Mouse (Mus musculus): Measurements from ENCODE around the gene Mlana. TPM values are rescaled to one million over a fixed set of nuclear protein-coding genes. Genes with fewer than 3 reads are reported as not detected.

Mlana gene
- 1 to 10 TPM in 1 of 2 experiments, under 1 TPM in 1; 1.00 to 1.4 TPM for total RNA-seq (2021)
- long read RNA-seq, experiment 1: 0 reads
- long read RNA-seq, experiment 2, partial matches to known transcripts: 0 of 1 reads
- long read RNA-seq, experiment 2, other reads (novel, unspliced or antisense): 0 of 1 reads

DNA sequence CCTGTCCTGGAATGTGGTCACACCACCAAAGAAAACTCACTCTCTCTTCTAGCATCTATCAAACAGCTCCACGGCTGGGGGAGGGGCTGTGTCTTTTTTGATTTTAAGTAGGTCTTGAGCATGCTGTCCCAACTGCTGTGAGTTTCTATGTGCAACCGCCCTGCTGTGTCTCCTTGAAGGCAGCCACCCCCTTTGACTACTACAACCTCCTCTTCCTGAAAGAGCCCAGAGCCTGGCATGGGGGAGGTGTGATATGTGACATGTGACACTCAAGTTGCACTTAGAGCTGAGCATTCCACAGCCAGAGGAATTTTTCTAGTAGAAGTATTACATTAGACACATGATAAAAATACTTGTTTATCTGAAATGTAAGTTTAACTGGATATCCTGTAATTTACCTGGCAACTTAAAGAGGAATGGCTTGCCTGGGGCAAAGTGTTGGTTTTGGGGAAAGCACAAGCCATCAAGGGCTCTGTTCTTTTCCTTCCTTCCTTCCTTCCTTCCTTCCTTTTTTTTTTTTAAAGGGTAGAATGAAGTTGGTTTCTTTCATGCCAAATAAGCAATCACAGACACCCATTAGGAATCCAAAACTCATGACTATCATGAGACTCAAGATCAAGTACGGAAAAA lies at the start of gene Mlana:
Mlana (plus strand) TSS at position 580 of the 630 bp plus-strand sequence.
- intact Hi-C loops (cut with DNase I): no loop called here
- DNase-seq: no peak

DNA sequence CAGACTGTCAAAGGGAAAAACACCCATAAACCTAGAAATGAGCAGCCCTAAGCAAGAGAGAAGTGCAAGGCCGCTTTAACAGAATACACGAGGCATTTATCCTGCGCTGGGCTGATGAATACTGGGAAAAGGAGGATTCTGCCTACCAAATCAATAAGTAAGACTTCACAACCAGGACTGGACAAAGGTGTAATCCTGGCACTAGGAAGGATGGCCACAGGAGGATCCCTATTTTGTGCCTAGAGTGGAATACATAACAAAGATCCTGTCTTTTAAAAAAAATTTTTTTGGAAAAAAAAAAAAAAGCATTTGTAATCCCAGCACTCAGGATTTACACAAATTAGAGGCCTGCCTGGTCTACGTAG lies 49.1 kb upstream of the Mlana start:
- no peak for DNase-seq
- intact Hi-C loops (cut with DNase I): loop anchor here (5.0 kb wide), 1 partner anchor 164 kb away; the partner anchor contains the start of gene Ranbp6

DNA sequence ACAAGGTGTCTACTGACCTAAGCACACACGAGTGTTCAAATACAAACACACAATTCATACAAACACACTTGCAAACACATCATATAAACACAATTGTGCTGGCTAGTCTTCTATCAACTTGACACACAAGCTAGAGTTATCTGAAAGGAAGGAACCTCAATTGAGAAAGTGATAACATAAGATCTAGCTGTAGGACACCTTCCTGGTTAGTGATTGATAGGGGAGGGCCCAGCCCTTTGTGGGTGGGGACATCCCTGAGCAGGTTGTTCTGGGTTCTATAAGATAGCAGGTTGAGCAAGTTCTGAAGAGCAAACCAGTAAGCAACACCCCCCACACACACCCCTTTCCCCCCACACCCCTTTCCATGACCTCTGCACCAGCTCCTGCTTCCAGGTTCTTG lies 47.9 kb upstream of the Mlana start:
- DNase-seq: no peak
- intact Hi-C loops (cut with DNase I): loop anchor here (5.0 kb wide), 1 partner anchor 163 kb away; the partner anchor contains the start of gene Ranbp6

DNA sequence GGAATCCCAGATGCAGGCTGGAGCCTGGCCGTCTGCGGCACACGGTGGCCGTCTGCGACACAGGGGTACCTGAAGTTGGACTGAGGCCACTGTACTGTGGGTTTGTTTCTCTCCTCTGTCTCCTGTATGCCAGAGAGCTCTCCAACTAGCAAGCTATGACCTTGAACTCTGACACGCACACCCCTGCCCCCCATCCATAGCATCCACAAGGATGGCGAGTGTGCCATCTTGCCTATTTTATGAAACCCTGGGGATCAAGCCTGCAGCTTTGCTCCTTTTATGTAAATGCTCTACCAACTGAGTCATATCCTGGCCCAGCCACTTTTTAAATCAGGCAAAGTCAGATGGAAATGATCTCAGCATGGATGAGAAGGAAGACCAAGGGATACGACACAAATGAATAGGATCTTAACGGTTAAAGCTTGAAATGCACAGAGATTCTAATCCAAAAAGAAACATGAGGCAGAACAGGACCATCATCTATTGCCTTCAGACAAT lies 43.8 kb upstream of the Mlana start:
- no peak for DNase-seq
- intact Hi-C loops (cut with DNase I): no loop called here

DNA sequence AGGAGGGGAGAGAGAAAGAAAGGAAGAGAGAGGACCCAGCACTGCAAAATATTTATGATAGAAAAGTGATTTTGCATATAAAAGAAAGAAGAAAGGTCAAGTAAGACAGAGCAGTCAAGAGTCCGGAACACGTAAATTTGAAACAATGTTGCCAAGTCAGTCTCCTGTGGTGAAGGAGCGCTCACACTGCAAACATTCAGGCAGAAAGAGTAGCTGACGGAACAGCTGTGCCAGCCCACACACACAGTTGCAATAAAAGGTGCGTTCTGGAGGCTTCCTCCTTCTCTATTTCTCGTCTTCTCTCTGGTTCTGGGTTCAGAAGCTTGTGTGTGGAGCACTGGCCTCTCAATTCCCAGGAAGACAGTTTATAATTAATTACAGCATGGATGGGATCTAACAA lies 42.5 kb upstream of the Mlana start:
- intact Hi-C loops (cut with DNase I): no loop called here
- DNase-seq: no peak

DNA sequence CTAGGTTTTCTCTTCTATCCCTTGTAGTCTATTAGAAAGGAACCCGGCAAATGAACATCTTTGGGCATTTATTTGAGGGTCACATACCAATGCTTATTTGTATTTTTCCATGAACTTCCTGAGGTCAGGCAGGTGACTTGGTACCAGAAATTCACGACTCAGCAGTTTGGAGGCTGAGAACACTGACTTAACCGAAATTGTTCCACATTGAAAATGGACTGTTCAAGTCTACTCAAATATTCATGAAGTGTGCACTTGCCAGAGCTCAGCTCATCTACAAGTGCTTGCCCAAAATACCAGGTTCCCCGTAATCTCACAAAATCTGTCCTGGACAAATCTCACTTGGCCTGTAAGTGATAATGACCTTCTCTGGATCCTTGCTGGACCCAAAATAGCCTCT lies 41.6 kb upstream of the Mlana start:
- no peak for DNase-seq
- intact Hi-C loops (cut with DNase I): no loop called here

DNA sequence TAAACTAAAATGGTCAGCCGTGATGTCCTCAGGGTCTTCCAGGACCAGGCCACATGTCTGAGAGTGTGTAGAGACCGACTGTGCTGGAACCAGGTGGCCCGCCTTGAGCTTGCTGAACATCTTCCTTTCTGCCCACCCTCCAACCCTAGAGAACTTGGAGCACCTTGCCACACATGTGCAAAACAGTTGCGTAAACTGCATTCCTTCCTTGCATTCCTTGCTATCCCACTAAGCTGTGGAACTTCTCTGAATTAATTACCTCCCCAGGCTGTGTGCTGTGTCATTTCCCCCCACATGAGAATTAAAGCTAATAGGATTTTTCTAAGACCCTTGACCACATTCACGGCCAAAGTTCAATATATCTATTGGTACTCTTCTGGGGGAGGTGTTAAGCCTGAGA lies 41.0 kb upstream of the Mlana start:
- DNase-seq: no peak
- intact Hi-C loops (cut with DNase I): no loop called here

DNA sequence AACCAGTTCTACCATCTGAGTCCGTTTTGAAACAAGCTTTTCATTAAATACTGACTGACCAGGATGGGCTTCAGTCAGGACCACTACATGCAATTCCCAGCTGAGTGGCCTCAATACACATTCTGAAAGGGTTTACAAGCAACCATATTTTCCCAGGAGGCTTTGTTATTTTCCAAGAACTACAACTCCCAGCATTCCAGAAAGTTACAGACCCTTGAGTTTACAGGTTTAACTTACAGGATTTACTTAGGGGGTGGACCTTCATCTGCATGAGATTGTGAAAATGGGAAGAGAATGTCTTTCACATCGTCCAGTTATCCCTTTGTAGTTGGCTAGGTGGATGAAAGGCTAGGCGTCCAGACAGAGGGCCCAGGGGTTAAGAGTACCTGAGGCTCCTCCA lies 40.6 kb upstream of the Mlana start:
- intact Hi-C loops (cut with DNase I): no loop called here

DNA sequence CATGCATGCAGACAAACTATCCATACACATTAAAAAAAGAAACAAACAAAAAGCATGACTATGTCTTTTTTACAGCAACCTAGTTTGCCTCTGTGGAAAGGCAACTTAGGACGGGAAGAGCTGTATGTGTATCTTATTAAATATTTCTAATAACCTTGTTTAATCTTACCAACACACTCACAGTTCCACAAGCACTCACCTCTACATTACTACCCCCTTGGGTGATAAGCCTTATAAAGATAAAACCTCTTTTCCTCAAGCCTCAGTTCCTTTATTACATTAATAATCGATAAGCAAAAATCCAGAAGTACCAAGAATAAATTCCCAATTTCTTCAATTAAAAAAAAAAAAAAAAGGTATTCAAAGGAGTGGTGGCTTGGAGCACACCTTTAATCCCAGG lies 40.1 kb upstream of the Mlana start:
- intact Hi-C loops (cut with DNase I): no loop called here

More for the DNA sequence above, 40.6 kb upstream of the Mlana start:
- DNase-seq: no peak

DNA sequence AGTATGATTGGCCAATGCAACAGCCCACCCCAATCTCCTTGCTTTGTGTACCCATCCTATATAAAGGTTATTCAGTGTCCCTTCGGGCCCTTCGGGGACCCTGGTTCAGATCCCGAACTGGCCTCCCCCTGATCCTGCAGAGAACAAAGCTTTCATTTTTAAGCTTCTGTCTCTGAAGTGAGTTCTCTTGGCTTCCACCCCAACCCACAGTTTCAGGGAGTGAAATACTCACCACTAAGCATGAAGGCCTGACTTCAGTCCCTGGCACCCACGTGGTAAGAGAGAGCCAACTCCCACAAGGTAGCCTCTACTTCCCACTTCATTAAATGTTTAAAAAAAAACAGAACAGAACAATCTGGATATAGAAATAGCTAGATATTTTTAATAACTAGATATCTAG lies 38.8 kb upstream of the Mlana start:
- DNase-seq: no peak
- intact Hi-C loops (cut with DNase I): no loop called here

More for the DNA sequence above, 40.1 kb upstream of the Mlana start:
- no peak for DNase-seq

DNA sequence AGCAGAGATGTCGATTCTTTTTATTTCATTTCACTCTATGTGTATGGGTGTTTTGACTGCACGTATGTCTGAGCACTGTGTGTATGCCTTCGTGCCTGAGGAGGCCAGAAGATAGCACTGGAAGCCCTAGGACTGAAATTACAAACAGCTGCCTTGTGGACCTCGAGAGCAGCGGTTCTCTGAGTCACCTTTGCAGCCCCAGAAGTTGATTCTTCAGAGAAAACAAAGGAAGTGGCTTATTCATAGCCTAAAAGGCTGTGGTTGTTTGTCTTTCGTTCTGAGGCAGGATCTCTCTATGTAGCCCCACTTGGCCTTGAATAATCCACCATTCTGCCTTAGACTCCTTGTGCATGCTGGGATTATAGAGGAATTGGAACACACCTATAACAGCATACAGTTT lies 37.9 kb upstream of the Mlana start:
- no peak for DNase-seq
- intact Hi-C loops (cut with DNase I): no loop called here

DNA sequence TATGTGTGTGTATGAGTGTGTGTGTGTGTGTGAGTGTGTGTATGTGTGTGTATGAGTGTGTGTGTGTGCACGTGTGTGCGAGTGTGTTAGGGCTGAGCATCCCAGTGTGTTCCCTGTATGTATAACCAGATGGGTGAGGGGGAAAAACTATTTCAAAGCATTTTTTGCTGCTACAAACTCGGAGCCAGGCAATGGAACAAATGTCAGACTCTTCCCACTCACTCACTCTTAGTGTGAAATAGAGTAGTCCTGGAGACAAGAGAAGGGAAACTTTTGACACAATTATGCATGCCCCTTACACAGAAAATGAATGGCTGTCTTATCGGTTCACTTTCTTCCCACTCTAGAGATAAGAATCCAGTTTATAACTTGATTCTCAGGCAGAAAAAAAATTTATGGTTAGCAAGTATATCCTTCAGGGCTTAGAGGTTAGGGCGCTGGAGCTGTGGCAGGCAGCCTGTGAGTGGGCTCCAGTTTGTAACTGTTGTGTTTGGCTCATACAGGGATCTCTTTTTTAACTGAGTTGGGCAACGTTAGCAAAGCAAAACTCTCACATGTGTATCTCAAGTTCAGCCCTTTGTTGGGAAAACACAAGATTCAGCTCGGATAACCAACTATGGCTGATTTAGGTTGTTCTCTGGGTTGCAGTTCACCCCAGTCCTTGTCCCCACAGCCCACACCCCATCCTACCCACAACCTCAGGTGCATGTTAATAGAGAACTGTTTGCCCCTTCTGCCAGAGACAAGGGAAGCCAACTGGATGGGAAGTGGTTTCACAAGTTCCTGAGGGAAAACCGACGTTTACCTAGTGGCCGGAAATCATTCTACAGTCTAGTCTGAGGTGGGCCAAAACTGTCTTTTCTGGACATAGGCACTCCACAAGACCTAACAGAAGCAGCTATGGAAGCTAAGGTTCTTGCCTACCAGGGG lies 36.5 kb upstream of the Mlana start:
- intact Hi-C loops (cut with DNase I): no loop called here

DNA sequence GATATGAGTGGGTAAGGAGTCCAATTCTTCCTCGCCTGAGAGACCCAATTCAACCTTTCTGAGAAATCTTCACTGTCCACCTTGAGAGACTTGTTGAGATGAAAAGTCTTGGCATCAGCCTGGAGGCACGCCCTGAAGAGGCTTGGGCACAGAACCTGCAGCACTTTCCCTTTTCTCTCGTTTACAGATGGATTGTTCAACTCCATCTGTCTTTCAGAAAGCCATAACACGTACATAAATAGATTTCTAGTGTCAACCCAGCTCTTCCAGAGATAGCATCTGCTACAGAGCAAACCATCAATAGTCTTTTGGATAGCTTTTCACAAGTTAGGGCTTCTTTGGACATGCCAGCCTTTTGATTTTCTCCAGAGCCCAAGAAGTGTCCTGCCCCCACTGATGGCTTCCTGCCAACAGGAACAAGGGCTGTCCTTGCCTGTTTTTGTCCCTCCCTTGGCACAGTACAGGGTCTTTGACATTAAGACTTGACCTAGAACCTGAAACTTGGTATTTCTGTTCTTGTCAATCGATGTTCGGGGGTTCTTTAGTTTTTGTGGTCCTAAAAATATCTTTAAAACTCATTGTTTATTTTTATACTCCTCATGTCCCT lies 35.5 kb upstream of the Mlana start:
- intact Hi-C loops (cut with DNase I): no loop called here
- no peak for DNase-seq

More for the DNA sequence above, 36.5 kb upstream of the Mlana start:
- no peak for DNase-seq

DNA sequence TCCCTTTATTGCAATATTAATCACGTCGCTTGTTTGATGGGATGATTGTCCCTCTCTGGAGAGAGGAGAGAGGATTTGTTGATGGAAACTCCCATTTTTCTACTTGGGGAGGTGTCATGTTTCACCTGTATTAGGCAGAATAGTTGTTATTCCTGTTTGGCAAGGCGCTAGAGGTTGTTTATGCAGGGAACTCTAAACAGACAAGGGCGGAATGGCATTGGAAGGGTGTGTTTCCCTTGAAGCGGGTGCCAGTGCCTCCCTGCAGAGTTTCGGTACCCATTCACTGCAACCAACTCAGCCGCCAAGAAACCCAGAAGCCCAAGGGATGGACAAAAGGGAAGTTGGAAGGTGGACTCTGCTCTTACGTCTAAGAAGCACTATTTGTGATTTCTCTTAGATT lies 33.8 kb upstream of the Mlana start:
- no peak for DNase-seq
- intact Hi-C loops (cut with DNase I): no loop called here

DNA sequence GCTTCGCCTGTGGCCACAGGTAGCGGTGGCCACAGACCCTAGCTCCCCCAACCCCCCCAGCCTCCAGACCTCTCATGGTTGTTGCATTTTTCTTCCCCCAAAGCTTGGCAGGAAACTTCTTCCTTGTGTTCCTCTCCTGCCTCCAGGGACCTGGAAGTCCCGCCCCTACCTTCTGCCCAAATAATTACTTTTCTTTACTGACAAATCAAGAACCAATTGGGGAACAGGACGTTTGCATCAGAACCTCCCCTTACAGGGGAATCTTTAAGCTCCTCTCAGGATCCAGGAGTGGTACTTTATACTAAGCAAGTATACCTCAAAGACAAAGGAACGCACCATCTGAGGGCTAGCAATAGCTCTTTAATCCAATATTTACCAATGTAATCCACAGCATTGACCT lies 32.7 kb upstream of the Mlana start:
- no peak for DNase-seq
- intact Hi-C loops (cut with DNase I): no loop called here

DNA sequence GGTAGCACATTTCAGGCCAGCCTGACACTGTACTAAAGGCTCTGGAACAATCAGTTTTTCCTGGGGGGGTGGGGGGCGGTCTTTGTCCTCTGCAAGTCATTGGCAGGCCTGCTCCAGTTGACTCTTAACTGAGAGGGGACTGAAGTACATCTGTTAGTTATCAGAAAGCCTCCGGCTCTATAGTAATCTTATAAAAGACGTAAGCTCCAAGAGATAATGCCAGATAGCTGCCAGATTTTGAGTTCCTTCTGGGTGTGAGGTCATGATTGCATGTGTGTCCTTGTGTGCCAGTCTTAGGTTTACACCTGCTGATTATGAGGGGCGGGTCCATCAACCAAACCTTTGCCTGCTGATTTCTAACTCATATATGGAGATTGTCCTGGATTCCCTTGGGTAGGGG lies 31.5 kb upstream of the Mlana start:
- no peak for DNase-seq
- intact Hi-C loops (cut with DNase I): no loop called here

DNA sequence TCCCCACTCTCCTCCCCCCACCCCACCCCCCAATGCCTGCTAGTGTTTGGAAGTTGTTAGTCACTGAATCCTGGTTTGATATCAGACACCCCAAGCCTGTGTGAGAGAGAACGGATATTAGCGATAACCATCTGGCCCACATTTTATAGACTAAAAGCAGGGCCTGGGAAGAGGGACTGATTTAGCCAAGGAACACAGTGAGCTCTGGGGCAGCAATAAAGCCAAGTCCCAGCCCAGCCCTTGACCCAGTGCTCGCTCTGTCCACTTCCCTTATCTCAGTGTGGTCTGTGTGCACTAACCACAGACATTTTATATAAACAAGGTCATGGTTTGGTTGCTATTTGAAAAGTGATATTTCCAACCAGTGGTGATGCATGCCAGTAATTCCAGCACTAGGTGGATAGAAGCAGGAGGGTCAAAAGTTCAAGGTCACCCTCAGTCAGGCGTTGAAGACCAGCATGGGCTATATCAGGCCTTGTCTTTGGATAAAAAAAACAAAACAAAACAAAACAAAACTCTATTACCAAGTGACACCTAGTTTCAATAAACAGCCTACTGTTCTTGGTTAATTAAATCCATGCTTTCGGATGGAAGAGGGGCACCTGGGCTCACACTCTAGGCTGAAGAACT lies 30.5 kb upstream of the Mlana start:
- DNase-seq: no peak
- intact Hi-C loops (cut with DNase I): no loop called here

DNA sequence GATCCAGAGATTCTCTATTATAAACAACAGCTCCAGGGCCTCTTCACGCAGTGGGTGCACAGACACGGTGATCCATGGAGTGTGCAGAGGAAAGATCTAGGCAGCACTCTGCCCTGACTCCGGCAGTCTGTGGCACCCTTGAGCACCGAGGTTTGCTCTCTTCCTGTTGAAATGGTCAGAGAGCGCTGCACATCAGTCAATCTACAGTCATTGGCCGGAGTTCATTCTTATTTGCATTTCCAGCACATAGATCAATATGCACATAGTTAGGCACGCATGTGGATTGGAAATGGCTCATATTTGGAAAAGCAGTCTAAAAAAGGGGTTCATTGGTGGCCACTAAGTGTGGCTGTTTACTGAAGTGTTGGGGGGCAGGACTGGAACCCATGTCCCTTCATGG lies 29.5 kb upstream of the Mlana start:
- intact Hi-C loops (cut with DNase I): no loop called here
- no peak for DNase-seq

DNA sequence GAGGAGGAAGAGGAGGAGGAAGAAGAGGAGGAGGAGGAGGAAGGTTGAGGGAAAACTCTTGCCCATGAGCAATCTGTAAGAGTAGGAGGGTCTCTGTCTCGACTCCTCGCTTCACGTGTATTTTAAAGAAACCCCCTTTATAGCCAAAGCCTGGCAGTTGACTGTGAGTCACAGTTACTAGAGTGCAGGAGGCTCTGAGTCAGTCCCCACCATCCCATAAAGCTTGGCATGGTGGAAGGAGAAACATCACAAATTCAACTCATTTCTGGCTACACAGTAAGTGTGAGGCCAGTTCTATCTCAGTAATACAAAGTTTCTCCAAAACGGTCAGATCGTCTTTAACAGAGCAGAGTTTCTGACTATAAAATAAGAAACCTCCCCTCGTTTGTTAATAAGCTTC lies 27.4 kb upstream of the Mlana start:
- intact Hi-C loops (cut with DNase I): no loop called here
- no peak for DNase-seq

DNA sequence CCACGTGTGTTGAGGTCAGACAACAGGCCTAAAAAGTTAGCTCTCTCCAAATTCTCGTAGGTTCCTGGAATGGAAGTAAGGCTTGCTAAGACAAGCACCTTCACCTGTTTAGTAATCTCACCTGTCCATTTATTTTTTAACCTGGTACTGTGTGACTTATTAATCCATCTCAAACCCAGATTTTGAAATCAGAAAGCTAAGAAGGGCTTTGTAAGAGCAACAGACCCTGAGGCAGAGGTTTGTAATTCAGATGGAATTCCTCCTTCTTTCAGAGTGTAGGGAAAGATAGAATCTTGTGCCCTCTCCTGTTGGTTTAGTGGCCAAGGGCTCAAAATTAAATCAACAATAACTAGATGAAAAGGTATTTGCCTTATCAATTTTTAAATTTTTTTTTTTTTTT lies 26.5 kb upstream of the Mlana start:
- intact Hi-C loops (cut with DNase I): no loop called here
- DNase-seq: no peak

DNA sequence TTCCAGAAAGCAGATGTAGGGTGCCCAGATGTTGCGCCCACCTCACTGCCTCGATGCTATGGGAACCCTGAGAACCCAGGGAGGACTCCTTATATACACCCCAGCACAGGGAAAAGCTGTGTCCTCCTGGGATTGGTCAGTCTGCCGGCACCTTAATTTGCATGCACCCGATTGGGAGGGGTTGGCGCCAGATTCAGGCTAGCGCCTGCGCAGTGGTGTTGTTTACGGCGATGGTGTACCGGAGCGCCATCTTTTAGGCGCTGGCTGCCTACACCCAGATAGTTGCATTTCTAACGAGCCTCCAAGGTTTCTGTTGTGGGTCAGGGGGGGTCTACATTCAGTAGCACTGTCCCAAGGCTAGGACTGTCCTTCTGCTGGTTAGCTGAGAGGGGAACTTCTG lies 25.0 kb upstream of the Mlana start:
- intact Hi-C loops (cut with DNase I): no loop called here

More for the DNA sequence above, 25.0 kb upstream of the Mlana start:
- DNase-seq: no peak

Measured in heart, postnatal 14 days (tissue).